Mouse (Mus musculus) gastrocnemius, postnatal 4 days (tissue): ENCODE data around the gene Cyp2d11. TPM values are rescaled to one million over a fixed set of nuclear protein-coding genes. Genes with fewer than 3 reads are reported as not detected.
"Not testable (repeated sequence)": the region's sequence is repeated elsewhere in the genome, so short reads cannot be mapped to it uniquely, and the experiment has no call there.

Experiments used
- DNase-seq, 2 experiments: peaks; one replicate each; pipeline ENCODE4 v3.0.0; 2021 to 2022; ENCODE audit warnings: low spot score in 2 of 2, mixed read lengths in 2 of 2
- long read RNA-seq, 2 experiments: library from polyadenylated mRNA; stranded (forward); transcript quantifications; one replicate each; pipeline ENCODE4 v2.0.0; 2021
- total RNA-seq, 2 experiments: library from RNA; stranded (reverse); gene quantifications; 2 replicates each; pipeline ENCODE4 v1.2.3; 2021

Gene Cyp2d11
- under 1 TPM in 1 of 2 experiments, not detected in 1; 0.21 TPM for total RNA-seq
- long read RNA-seq, experiment 1, result 0 reads
- long read RNA-seq, experiment 2, result 0 reads

DNA sequence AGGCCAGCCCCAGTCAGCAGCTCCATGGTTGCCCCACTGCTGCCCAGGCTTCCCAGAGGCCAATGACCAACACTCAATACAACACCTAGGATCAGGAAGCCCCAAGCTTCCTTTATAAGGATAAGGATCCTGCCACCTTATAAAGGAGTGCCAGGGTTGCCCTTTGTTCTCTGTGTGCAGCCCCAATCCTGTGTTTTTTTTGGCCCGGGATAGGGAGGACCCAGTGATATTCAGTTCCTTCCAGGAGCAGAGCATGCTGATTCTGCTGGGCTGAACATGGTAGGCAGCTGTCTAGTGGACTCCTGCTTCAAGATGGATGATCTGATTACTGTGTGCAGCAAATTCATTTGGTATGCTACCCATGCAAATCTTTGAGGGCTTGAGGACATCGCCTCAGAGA, at the start of gene Cyp2d11:
TSS of gene Cyp2d11 (minus strand) at position 101 of the 400 bp plus-strand sequence.
- DNase-seq, result not testable (repeated sequence)

DNA sequence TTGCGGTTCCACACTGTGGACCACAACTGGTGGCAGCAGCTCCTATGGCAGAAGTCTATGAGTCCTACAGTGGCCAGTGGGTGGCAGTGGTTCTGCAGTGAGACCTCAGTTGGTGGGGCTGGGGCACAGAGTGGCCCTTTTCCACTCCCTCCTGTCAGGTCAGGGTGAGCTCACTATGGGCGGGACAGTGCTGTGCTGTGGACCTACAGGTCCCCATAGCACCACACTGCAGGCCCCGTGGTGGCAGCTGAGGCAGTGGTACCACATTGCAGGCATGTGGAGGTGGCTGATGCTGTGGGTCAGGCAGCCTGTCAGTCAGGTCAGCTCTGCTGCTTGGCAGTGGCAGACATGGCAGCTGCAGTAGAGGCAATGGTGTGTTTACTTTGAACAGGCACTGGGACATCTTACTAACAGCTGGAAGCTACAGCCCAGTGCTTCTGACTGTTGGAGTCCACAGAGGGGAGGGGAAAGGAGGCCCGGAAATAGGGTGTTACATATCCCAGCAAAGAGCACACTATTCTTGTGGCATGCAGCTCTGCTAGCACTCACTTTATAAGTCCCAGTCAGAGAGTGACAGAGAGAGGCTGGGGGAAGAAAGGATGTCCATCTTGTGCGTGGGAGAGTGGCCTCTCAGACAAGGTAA, 44.3 kb upstream of the Cyp2d11 start:
- no peak for DNase-seq

DNA sequence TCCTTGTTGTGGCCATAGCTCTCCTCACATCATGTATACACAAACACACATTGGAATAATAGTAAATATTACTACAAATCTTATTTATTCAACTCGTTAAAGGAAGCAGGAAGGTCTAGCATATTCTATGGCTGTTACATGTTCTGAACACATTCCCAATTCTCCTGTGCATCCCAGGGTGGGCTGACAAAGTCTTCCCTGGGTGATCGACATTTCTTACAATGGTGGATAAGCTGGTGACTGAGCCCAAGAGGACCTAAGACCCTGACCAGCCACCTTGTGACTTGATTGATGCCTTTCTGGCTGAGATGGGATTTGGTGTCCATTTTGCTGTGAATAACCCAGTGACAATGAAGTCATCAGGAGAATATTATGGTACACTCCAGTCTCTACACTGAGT, 41.8 kb upstream of the Cyp2d11 start:
- no peak for DNase-seq

DNA sequence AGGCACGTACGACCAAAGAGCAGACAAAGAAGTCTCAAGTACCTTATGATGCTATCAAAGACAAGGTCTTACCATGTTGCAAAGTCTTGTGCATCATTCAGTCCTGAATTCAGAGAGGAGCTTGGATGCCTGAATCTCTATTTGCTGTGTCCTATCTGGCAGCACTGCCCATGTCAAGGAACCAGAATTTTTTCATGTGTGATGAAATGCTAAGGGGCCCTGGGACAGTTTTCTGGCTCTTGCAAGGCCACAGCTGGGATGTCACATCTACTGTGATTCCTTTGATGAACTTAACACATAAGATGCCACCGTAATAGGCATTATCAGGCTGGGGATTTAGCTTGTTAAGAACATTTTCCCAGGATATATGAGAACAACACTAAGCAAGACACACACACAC, 41.2 kb upstream of the Cyp2d11 start:
- DNase-seq, result no peak

DNA sequence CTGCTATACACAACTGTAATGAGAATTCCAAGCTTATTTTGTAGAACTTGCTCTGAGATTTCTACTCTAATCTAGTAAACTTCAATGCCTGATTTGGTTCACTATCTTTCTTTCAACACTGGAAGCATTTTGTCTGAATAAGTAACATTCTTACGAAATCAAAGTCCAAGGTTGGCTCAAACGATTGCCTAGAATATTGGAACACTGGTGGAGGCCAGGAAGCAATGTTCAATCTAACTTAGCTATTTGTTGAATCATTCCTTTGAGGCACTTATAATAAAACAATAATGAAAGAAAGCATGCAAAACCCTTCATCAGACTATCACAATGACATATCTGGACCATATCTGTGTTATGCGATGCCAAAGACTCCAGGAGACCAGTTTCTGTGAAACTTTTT, 40.7 kb upstream of the Cyp2d11 start:
- DNase-seq, result no peak

DNA sequence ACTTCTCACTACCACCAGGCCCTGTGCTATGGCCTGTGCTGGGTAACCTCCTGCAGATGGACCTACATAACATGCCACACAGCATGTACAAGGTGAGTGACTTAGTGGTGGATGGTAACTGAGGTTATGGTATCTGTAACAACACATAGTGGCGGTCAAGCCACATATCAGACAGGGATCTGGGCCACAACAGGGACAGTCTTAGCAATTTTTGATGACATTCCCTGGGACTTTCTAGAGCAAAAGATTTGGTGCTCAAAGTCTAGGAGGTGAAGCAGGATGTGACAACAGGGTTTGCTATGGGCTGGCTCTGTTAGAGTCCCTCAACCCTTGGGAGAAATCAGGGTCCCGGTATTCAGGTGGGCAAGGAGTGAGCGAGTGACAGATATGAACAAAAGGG, 39.8 kb upstream of the Cyp2d11 start:
- DNase-seq, result no peak

DNA sequence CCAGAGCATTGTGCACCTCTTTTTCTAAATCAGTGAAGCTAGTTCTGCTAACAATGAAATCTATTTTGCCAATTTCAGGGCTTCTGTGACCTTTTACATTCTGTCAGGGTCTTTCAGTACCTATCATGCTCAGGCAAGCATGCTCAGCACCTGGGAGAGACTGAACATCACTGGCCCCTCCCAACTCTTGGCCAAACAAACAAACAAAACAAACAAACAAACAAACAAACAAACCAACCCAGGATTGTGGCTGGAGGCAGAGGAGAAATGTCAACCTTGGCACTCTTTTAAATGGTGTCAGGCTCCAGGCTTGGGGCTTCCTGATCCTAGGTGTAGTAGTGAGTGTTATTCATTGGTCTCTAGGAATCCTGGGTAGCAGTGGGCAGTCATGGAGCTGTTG, 39.3 kb upstream of the Cyp2d11 start, which contains the start of gene Cyp2d9:
TSS of gene Cyp2d9 (plus strand) at position 301 of the 400 bp plus-strand sequence.
- no peak for DNase-seq

DNA sequence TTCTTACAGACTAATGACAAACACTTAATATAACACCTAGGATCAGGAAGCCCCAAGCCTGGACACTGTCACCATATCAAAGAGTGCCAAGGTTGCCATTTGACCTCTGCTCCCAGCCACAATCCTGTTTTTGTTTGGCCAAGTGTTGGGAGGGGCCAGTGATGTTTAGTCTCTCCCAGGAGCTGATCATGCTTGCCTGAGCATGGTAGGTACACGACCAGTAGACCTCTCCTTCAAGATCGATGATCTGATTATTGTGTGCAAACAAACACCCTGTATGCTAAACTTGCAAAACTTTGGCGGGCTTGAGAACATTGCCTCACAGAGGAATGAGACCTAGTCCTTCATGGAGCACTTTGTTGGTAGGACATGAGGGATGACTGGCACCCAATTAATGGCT, 29.6 kb upstream of the Cyp2d11 start:
- no peak for DNase-seq

DNA sequence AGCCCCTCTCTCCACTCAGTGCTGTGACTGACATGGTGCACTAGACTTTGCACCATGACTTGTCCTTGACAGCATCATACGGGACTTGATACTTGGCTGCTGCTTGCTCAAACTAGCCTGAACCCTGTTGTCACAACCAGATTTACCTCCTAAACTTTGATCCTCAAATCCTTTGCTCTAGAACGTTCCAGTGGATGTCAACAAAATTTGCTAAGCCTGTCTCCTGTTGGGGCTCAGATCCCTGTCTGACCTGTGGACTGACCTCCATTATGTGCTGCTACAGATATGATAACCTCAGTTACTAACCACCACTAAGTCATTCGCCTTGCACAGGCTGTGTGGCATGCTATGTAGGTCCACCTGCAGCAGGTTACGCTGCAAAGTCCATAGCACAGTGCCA, 29.1 kb upstream of the Cyp2d11 start:
- no peak for DNase-seq

DNA sequence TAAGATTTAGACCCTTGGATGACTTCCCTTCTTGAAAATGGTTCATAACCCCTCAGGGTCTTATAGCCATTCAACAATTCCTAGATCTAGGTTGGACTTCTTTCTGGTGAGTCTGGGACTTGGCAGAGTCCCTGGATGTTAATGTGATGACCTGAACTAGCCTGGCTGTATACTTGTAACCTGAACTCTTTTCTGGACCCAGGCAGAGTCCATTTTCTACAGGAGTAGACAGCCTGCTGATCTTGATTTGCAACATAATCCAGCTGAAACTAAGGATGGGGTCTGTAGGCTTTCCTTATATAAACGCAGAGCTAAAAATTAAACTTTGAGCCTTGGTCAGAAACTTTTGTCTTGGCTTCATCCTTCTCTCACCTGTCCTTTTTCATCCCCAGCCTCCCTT, 24.8 kb upstream of the Cyp2d11 start:
- DNase-seq, result no peak

DNA sequence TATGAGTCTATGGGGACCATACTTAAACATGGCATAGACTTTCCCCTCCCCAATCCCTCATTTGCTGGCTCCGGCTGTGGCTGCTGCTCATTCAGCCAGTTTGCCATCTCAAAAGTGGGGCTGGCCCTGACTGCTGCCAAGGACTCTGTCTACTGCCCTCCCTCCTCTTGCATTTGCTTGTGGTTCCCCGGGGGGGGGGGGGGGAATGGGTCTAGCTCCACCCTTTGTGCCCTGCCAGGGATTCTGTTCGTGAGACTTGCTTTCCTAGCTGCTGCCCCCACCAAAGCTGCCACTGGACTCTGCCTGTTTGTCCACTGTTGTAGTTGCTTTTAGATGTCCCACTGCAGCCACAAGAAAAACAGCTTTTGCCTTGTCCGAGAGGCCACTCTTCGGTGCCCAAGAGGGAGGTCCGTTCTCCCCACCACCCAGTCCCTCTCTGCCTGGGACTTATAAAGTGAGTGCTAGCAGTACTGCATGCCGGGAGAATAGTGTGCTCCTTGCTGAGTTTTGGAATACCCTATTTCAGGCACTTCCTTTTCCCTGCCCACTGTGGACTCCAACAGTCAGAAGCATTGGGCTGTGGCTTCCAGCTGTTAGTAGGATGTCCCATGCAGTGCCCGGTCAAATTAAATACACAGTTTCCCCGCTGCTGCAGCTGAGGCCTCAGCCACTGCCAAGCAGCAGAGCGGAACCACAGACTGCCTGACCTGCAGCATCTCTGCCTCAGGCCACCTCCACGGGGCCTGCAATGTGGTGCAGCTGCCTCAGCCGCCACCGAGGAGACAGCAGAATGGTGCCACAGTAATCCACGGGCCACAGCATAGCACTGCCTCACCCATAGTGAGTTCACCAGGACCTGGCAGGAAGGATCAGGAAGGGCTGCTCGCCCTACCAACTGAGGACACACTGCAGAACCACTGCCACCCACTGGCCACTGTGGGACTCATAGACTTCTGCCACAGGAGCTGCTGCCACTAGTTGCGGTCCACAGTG, 23.3 kb upstream of the Cyp2d11 start:
- DNase-seq, result peak; percentile 67 to 83

DNA sequence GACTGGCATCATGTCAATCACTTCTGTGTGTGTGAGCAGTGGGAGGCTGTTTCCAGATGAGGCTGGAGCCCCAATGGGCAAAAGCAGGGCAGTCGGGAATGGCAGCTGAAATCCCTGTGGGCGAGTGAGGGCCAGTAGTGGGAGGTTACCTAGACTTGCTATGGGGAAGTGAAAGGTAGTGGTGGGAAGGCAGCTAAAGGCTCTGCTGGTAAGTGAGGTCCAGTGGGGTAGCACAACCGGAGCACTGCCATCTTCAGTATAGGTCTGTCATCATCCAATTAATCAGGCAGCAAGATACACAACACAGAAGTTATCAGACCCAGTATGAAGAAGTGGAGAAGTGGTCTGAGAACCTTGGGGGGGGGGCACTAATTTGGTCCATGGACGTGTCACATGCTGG, 13.7 kb upstream of the Cyp2d11 start:
- DNase-seq, result no peak

DNA sequence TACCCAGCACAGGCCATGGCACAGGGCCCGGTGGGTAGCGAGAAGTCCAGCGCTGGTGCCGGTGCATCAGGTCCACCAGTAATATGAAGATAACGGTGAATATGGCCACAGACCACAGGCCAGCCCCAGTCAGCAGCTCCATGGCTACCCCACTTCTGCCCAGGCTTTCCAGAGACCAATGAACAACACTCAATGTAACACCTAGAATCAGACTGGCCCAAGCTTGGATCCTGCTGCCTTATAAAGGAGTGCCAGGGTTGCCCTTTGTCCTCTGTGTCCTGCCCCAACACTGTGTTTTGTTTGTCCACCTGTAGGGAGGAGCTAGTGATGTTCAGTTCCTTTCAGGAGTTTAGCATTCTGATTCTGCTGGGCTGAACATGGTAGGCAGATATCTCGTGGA, 13.2 kb upstream of the Cyp2d11 start, which contains the start of gene Cyp2d10:
TSS of gene Cyp2d10 (minus strand) at position 215 of the 400 bp plus-strand sequence.
- no peak for DNase-seq

DNA sequence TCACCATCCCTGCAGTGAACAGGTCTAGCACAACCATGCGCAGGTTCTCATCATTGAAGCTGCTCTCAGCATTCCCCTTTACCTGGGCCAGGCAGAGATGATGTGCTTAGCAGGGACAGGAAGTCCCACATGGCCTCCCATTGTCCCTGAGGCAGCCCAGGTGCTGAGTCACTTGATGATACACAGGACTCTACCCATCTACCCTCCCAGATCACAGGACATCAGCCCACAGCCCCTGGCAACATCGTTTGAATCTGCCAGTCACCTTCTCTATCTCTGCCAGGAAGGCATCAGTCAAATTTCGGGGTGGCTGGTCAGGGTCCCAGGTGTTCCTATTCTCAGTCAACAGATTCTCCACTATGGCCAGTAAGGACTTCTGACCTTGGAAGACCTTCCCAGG, 10.3 kb upstream of the Cyp2d11 start:
- no peak for DNase-seq

DNA sequence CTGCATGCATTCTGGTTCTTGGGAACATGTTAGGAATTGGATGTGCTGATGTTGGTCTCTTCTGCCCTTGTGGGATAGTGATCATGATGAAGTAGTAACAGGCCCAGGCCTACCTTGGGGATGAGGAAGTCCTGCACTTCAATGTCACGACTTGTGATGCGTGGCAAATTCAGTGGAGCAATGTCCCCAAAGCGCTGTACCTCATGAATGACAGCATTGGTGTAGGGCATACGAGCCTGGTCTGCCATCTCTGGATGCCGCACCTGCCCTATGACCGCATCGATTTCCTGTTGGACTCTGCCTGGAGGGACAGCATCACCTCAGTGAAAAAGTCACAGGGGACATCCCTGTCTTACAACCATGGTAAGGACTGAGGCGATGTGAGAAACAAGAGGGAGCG, 9.8 kb upstream of the Cyp2d11 start:
- DNase-seq, result no peak

DNA sequence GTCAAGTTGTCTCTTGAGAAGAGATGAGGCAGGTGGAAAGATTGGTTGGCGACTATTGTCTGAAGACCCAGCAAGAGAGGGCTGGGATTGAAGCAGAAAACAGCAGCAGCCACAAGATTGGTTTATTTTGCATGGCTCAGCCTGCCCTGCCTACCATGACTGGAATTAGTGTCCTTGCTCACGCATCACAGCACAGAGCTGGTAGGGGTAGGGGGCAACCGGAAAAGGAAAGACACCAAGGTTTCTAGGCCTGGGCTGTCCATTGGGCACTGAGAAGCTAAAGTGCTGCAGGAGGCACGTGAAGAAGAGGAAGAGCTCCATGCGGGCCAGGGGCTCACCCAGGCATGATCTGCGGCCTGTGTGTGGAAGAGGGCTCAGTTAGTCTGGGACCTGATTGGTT, 8.9 kb upstream of the Cyp2d11 start:
- DNase-seq, result no peak

DNA sequence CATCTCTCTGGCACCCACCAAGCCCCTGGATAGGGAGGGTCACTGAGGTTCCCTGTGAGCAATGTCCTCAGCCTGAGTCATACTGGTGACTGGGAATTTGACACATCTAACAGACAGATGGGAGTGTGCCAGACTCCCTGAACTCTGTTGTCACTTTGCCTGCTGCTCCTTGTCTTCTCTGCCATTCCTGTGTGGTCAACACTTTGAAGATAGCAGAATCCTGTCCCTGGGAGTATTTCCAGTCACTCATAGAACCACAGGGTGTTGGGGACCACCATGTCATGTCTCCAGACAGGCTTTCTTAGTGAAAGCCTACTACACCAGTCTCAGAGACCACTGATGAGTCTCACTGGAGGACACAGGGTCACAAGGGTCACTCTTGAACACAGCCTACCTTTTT, 8.3 kb upstream of the Cyp2d11 start:
- DNase-seq, result no peak

DNA sequence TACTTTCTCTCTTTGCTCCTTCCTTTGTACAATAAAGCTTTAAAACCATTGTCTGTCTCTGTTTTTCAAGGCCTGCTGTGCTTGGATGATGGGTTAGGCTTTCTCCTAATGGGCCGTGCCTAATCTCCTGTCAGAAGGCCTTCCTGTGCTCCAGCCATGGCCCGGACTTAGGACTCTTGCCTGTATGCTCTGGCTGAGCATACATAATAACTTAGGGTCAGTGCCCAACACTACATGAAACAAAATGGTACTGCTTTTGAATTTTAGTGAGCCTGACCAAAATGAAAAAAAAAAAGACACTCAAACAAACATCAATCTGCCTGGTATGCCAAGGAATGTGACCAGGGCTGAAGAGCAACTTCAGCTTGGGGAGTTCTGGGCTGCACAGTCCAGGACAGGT, 7.7 kb upstream of the Cyp2d11 start:
- DNase-seq, result no peak

DNA sequence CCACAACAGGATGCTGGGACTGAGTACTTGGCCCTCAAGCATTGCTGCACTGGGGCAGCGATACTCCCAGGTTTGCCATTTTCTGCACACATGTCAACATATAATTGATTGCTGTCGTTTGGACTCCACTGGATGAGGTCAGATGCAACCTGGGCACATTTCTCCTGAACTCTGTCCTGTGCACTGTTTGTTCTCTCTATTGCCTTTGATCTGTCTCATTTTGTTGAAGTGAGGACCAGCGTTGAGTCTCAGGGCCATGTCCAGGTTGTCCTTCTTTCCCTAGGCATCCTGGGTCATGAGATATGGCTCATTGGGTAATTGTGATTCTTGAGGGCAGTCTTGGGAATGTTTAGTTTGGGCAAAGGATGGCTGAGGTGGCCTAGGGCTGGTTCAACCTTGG, 2.1 kb upstream of the Cyp2d11 start:
- DNase-seq, result not testable (repeated sequence)

DNA sequence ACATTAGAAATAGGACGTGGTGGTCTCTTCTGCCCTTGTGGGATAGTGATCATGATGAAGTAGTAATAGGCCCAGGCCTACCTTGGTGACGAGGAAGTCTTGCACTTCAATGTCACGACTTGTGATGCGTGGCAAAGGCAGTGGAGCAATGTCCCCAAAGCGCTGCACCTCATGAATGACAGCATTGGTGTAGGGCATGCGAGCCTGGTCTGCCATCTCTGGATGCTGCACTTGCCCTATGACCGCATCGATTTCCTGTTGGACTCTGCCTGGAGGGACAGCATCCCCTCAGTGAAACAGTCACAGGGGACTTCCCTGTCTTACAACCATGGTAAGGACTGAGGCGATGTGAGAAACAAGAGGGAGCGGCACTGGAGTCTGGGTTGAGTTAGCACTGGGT, 3.9 kb downstream of the Cyp2d11 start:
- DNase-seq, result peak in 1 of 2 experiments; percentile 1

DNA sequence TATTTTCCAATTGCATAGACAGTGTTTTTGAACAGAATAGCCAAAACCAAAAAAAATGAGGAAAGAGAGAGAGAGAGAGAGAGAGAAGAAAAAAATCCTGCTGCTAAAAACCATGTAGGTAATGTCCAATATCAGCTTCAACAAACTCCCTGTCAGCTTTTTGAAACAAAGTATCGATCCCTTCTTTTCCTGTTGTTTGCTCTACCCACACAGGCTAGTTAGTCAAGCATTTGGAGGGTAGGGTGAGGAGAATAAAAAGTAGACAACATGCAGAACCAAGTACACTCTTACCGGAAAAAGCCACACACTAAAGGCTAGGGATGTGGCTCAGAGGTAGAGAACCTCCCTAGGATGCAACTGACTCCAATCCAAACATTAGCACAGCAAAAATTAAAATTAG, 8.1 kb downstream of the Cyp2d11 start:
- no peak for DNase-seq

DNA sequence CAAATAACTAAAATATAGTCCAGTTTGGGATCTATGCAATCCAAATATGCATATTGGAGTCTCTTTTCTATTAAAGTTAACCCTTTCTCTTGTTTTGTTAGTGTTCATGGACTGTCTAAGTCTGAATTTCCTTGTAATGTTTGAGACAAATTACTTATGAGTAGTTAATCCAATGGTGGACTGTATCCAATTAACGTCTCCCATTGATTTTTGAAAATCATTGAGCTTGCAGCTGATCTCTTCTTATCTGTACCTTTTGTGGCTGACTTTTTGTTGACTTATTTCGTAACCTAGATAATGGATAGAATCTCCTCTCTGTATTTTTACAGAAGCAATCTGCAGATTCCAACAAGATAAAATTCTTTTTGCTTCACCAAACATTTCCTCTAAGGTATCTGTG, 11.4 kb downstream of the Cyp2d11 start:
- no peak for DNase-seq
